Mouse (Mus musculus): ENCODE measurements around the gene Lrtm2.

Lrtm2 gene

DNA sequence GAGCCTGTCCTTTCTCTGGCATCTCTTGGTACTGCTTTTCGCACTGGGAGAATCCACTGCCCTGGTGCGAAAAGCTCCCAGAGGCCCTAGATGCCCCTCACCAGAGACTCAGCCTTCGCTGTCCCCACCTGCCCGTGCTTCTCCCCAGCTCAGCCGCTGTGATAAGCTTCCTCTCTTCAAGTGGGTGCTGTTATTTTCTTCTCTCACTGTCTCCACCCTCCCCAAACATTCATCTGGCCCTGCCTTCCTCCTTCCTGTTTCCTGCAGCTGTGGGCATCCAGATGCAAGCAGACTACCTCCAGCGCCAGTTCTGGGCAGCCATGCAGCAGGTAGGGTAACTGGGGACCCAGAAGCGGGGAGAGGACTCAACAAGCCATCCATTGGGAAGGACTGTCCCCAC, 5.6 kb upstream of the Lrtm2 start:
- DNase-seq (ENCODE audit: low read depth, low spot score), result no peak

DNA sequence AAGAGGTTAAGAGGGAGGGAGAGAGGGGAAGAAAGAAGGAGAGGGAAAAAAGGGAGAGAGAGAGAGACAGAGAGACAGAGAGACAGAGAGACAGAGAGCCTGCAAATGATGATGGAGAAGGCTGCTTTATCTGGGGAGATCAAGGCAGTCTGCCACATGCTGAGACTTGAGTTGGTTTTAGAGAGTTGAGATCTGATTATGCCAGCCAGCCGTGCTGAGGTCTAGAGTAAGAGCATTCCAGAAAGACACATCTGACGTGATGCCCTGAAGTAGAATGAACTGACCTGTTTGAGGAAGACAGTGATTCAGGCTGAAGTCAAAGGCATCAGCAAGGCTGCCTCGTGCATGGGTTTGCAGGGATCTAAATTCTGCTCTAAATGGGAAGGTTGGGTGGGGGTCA, 3.3 kb upstream of the Lrtm2 start:
- no peak for DNase-seq (ENCODE audit: low read depth, low spot score)

DNA sequence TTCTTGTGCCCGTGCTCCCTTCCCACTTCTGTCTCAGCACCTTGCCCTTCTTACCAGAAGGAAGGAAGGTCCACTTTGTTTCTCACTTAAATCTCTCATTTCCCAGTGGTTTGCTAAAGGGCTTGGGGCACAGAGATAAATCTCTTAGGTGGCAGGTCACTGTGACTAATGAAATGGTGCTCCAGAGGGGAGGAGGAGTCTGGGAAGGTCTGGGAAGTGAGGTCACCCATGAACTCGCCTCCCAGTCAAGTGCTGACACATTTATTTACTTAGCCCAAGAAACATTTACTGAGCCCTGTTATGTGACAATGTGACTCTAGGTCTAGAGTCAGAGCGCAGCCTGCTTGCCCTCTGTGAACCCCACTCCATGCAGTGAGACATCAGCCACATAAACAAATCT, 2.6 kb upstream of the Lrtm2 start:
- DNase-seq (ENCODE audit: low read depth, low spot score), result no peak

DNA sequence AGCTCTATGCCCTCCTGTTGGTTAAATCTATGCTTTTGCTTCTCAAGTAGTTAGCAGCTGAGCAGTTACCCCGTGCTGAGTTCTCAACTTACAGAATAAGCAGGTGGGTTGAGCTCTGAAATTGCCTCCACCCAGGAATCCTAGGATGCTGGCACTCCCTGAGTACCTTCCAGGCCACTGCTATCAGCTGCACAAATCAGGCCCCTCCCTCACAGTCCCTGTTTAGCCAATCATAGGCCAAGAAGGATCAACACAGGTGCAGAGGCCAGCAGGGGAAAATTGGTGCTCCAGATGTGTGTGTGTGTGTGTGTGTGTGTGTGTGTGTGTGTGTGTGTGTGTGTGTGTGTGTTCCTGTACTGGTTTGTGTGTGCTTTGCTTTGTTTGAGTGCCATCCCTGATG, 1.5 kb upstream of the Lrtm2 start:
- DNase-seq (ENCODE audit: low read depth, low spot score), result no peak

DNA sequence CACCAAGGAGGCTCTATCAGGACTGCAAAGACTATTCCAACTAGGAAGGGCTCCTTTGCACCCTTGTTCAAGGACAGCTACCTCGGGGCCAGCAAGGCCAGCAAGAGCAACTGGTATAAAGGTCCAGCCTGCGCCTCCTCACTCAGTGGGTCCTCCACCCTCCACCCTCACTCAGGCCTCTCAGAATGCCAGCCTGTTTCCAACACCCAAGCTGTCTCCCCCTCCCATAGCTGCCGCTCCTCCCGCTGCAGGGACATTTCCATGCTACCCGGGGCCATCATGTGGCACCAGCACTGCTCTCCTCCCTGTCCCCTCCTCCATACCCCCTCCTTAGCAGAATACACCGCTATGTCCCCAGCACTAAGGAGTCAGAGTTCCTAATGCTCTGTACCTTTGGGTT, 630 bp downstream of the Lrtm2 start:
- DNase-seq (ENCODE audit: low read depth, low spot score), result no peak

DNA sequence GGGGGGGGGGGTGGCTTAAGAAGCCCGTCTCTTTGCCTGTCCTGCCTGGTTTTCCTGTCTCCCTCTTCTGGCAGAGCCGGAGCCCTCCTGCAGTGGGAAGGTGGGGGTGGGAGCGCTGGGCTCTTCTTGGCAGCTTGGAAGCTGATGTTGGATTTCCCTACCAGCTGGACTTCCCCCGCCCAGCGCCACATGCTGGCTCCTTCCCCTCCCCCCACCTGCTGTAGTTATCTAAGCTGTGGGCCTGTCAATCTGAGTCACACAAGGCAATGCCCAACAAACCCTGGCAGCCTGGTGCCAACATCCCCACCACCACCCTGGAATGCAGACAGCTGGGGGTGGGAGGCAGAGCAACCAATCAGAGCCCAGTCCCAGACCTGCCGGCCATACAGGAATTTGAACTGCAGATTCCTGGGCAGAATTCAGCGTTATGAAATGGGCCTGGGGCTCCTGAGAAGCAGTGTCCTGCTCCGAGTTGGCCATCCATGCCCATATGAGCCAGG, 1.3 kb downstream of the Lrtm2 start:
- peak; percentile 69 for DNase-seq (ENCODE audit: low read depth, low spot score)

DNA sequence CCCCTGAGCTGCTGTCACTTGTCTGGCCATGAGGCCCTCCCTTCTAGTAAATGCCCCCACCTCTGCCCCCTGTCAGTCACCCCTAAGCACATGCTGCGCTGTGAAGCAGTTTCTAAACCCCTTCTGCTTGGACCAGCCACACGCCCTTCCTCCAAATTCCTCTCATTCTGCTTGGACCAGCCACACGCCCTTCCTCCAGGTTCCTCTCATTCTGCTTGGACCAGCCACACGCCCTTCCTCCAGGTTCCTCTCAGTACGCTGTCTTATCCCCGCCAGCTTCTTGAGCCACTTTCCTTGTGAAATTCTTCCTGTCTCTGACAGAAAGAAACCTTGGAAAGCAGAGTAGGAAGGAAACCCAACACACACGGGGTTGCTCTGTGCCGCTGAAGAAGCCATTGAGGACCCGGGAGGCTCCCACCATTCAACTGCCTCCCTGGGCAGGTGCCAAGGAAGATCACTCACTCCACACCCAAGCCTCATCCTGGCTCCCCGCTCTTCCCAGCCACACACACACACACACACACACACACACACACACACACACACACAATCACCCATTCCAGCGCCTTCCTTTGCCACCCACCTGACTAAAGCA, 1.9 kb downstream of the Lrtm2 start:
- no peak for DNase-seq (ENCODE audit: low read depth, low spot score)

DNA sequence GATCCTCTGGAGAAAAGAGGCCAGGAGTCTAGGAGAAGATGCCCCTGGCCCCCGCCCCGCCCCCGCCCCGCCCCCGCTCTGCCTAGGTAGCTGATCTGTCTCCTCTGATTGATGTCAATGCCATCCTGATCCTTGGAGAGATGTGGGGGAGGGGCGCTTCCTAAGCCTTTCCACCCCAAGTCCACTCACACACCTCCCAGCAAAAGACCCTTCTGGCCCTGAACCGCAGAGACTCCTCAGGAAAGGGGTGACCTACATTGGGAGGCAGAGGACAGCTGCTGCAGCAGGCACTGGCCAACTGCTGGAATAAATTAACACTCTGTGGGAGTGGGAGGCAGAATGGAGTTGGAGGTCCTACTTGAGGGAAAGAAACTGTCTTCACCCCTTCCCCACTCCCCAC, 4.0 kb downstream of the Lrtm2 start:
- no peak for DNase-seq (ENCODE audit: low read depth, low spot score)

DNA sequence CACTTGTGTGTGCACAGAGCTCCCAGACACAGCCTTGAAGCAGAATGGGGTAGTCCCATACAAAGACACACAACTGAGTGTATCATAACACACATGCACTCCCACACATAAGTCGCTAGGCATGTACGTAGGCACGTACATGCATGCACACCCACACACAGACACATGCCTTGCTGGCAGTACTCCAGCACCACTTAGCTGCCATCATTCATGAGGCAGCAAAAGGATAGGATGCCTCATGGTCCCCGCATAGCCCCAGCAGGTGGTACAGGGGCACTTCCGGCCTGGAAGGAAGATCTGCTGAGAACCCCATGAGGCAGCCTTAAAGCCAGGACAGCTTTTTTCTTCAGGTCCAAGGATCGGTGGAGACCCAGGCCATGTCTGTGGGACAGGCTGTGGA, 4.6 kb downstream of the Lrtm2 start:
- no peak for DNase-seq (ENCODE audit: low read depth, low spot score)

DNA sequence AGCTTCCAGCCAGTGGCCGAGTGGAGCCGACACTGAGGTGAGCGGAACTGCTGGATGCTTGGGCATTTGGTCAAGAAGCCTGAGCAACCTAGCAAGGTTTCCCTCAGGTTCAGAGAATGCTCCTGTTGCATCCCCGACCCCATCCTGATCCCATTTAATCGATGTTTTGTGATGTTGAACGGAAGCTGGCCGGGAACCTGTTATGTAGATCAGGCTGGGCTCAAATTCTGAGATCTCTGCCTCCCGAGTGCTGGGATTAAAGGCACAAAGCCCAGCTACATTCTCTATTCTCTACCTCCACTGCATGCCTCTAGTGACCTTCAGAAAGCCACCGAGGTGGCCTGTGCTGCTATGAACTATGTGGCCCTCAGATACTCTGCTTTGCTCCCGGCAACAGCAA, 5.8 kb downstream of the Lrtm2 start:
- no peak for DNase-seq (ENCODE audit: low read depth, low spot score)

DNA sequence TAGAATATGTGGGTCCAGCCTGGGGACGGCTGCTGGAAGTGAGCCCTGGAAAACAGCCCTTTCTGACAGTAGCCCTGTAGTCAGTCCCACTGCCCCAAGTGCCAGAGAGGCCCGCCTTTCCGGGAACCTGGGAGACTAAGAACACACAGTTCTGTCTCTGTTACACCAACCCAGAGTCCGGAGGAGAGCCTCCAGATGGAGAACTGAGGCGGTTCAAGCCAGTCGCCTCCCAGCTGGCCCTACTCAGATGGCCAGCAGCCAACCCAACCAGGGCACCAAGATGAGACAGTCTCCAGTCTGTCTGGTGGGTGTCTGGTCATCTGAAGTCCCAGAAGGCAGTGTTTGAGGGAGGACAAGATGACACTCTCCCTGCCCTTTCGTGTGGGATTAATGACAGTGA, 8.8 kb downstream of the Lrtm2 start:
- no peak for DNase-seq (ENCODE audit: low read depth, low spot score)

DNA sequence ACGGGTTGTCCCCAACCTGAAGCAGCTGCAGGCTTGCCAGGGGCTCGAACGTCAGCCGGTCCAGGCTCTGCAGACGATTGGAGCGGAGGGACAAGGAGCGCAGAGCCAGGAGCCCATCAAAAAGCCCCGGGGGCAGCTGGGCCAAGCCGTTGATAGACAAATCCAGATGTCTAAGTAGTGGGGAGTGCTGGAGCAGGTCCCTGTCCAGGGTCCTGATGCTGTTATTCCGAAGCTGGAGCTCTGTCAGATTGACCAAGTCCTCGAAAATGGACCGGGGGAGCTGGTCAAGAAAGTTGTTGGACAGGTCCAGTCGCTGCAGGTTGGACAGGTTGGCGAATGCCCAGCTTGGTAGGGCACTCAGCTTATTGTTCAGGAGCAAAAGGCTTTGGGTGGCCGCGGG, 10.1 kb downstream of the Lrtm2 start:
- no peak for DNase-seq (ENCODE audit: low read depth, low spot score)

DNA sequence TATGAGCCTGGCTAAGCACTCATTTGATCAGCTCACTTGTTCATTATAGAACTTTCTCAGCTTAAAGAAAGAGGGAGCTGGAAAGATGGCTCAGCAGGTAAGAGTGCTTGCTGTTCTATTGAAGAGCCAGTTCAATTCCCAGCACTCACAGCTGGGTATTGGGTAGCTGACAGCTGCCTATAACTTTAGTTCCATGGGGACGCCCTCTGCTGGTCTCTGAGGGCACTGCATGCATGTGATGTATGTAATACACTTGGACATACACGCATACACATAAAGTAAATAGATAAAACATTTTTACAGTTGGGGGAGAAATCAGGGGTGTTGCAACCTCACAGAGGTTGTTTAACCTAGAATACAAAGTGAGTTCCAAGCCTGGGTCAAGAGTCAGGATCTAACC, 11.2 kb downstream of the Lrtm2 start:
- DNase-seq (ENCODE audit: low read depth, low spot score), result no peak

DNA sequence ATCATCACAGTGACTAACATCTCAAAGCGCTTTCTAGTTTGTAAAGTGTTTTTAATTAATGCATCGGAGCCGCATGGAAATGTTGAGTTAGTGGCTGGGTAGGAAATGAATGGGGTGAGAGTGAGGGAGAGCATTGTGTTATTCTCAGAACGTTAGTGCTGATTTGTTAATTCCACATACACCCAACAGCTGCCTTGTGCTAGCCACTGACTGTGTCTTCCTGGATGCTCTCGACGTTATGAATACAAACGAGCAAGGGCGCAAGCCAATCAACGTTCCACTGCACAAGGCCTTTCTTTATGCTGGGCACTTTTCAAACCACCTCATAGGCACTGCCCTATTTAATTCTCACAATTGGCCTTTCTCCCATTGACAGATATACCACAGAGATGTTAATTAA, 11.8 kb downstream of the Lrtm2 start:
- no peak for DNase-seq (ENCODE audit: low read depth, low spot score)

DNA sequence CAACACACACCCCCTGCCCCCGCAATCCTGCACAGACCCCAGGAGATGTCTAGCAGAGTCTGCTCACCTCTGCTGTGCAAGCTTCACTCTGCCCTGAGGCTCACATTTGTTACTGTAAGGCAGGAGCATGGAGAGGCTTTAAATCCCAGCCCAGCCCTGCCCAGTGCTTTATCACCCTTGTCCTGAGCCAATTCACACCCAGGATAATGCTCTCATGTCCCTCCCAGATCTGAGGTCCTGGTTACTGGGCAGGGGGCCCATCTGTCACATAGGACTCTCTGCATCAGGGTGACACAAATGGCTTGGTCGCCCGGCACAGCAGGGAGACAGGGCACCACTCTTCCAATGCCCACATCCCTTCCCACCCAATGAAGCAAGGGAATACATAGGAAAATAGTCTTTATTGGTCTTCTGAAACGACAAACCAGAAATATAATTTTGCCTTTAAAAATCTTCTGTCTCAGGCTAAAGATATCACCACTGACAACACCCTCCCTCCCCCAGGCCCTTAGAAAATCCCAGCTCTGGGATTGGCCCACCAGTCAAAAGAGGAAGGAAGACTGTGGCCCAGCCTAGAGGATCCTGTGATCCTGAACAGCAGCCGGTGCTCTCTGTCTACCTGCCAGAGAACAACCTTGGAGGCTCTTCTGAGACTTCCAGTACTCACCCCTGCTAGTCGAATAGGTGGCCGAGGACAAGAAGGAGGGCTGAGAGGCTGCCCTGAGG, 15.7 kb downstream of the Lrtm2 start:
- DNase-seq (ENCODE audit: low read depth, low spot score), result no peak

DNA sequence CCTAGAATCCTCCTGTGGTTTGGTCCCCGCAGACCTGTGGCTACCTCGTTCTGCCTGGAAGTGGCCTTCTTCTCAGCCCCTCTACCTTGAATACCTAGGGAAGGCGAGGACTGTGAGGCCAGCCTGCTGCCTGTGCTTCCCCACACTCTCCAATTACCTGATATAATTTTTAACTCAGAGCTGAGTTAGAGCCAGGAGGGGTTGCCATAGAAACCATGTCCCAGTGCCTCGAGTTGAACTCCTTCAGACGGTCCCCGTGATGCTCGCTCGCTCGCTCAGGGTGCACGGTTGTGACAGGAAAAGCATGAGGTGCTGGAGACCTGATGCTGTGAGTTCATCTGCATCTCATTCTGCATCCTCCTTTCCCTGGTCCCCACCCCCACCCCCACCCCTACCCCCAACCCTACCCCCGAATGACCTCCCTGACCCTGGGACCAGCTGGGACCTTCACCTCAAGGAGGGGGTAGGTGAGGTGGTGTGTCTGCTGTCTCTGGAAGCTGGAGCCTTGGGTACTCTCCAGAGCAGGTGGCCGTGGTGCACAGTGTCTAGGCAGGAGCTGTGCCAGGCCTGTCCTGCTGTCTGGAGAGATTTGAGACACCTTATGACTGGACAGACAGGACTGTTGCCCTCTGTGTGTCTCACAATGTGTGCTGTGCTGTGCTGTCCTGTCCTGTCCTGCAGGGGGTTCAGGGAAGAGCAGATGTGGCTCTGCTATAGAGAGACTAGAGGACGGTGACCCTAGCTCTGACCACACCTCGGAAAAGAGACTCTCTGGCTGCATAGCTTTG, 16.8 kb downstream of the Lrtm2 start:
- no peak for DNase-seq (ENCODE audit: low read depth, low spot score)

DNA sequence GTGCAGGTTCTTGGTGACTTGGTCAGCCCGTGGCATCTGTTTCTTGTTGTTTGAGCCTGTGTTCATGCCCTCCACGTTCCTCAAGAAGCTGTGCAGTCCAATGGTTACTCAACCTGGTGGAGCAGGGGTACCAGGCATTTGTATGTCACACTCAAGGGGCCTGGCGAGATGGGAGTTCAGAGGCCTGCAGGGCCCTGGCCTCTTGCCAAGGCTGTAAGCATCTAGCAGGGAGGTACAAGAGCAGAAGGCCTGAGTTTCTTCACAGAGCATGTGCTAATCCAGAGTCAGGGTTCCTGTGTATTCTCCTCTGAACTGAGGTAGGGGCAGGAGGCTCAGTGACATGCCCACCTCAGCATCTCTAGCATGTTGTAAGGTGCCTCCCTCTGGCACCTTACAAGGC, 17.5 kb downstream of the Lrtm2 start:
- no peak for DNase-seq (ENCODE audit: low read depth, low spot score)

DNA sequence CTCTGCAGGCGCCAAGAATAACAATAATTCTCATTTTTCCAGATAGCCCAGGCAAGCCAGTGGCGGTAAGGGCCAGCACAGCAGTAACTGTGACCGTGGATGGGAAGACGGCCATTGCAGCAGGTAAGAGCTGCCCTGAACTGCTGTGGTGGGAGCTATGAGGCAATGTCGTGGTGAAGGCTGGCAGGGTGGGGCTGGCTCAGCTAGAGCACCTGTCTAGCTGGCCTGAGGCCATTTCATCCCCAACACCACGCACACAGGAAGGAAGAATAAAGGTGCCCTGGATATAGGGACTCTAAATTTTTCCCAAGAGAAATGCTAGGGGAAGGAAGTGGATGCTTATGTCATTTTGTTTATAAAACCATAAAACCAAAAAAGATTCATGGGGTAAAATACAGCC, 18.2 kb downstream of the Lrtm2 start:
- no peak for DNase-seq (ENCODE audit: low read depth, low spot score)

DNA sequence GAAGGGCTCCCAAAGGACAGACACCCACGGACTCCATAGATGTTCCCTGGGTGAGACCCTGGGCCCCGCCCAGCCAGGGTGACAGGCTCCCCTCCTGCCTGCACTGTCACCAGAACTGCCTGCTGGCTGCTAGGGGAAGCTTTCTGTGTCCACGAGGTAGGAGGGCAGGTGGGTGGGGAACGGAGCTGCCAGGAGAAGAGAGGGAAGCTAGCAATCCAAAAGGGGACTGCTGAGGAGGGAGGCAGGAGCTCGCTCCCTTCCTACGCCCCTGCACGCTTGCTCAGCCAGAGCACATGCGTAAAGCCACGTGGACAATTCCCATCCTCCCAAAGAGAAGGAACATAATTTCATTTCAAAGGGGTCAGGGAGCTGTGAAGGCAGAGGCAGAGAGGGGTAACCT, 20.4 kb downstream of the Lrtm2 start:
- DNase-seq (ENCODE audit: low read depth, low spot score), result no peak

DNA sequence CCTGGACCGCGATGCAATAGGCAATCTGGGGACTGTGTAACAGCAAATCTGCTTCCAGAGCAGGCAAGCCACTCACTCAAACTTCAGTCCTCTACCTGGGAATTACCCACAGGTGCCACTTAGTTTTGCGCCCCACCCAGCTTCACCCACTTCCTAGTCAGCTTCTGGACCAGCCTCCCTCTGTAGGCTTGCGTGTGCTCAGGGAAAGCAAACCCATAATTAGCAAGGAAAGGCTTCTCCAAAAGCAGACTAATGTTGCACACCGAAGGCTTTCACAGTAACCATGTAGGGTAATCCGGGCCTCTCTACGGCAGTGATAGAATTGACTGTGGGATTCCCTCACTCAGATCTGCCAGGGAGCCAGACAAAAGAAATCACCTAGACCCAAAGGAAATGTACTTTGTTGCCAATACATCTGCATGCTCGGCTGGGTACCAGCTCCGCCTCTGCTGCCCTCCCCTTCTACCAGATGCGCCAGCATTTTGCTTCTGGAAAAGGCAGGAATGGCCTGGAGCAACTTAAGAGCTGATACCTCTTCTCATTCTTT, 22.6 kb downstream of the Lrtm2 start:
- no peak for DNase-seq (ENCODE audit: low read depth, low spot score)

DNA sequence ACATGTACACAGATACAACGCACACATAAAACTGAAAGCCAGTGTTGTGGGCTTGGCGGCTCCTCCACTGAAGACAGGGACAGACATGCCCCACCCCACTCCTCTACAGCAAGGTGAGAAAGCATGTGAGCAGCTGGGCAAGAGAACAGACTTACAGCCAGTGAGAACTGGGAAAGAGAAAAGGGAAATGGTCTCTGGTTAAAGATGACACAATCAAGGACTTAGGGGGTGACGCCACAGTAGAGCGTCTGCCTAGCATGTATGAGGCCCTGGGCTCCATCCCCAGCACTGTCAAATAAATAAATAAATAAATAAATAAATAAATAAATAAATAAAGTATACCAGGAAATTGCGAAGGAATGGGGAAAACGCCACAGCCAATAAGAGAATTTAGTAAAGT, 27.2 kb downstream of the Lrtm2 start:
- no peak for DNase-seq (ENCODE audit: low read depth, low spot score)

DNA sequence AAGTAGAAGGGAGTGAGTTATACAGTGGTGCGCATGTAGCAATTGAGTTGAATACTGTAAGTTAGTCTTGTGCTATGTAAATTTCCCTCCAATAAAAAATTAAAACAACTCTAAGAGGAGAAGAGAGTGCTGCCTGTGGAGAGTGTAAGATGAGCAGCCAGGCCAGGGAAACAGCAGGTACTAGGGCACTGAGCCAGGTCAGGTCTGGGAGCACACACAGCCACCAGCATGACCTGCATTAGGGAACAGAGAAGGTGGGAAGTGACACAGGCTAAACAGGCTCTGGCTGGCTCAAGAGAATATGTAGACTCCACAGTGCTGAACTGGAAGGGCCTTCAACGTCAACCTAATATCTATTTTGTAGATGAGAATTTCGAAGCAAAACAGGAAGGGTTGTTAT, 29.3 kb downstream of the Lrtm2 start:
- no peak for DNase-seq (ENCODE audit: low read depth, low spot score)

DNA sequence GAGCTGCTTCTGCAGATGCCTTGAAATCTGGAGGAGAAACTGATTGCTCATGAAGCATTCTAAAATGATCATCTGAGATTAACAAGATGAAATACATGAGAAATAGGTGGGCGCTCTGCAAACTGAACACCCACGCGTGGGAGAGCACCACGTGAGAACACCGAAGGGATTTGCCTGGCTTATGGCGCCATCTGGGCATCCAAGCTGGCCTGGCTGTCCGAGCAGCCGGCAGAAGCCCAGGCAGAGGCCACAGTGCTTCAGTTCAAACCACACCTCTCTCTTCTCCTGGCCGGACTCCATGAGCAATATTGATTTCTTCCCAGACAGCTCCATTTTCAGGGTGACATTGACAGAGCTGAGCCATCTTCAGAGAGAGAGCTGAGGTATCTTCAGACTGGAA, 49.8 kb downstream of the Lrtm2 start:
- DNase-seq (ENCODE audit: low read depth, low spot score), result peak; percentile 50
